Mouse (Mus musculus): Measurements from ENCODE around the gene Zp3. TPM values are rescaled to one million over a fixed set of nuclear protein-coding genes. Genes with fewer than 3 reads are reported as not detected.

Zp3 gene
- polyA plus RNA-seq, 1 experiment from 2014 or later, result not detected

- Histone ChIP-seq H3K4me1 (replicated peaks) (peaks cover 28% of the 10 kb centered on the region), H3K4me3 (replicated peaks) (no peak overlapping the region), H3K9ac (replicated peaks) (no peak overlapping the region), H3K4me2 (no peak overlapping the region), H3K9me3 (no peaks in the 10 kb centered on the region), H3K27me3 (no peaks in the 10 kb centered on the region), H3K27ac (no peak overlapping the region), H3K36me3 (peaks cover 47% of the 10 kb centered on the region)
- ATAC-seq (ENCODE audit: insufficient number of reproducible peaks, insufficient read depth, low FRiP score, low TSS enrichment, low read depth), result no peak
- WGBS, result 83% methylated on average over 7 of the region's 7 CpGs
Measured at GRCm38 (mm10) chr5:136007745-136008144, 27.8 kb downstream of the Zp3 start.

- H3K4me3 ChIP-seq (replicated peaks), result no peak overlapping the region
- no peak overlapping the region; the same call in 1 of the 2 replicates for H3K27ac ChIP-seq
- no peaks in the 10 kb centered on the region for H3K9me3 ChIP-seq
- no peak for ATAC-seq (ENCODE audit: insufficient number of reproducible peaks, insufficient read depth, low FRiP score, low TSS enrichment, low read depth)
- peaks cover 9% of the 10 kb centered on the region; the same call in 1 of the 2 replicates for H3K4me1 ChIP-seq (replicated peaks)
- no peak overlapping the region for H3K9ac ChIP-seq (replicated peaks)
- no peak overlapping the region for H3K4me2 ChIP-seq
- WGBS, result 90% methylated on average over 10 of the region's 10 CpGs
- peaks cover 66% of the 10 kb centered on the region for H3K36me3 ChIP-seq
- no peaks in the 10 kb centered on the region for H3K27me3 ChIP-seq
Measured at GRCm38 (mm10) chr5:136014877-136015276, 35.0 kb downstream of the Zp3 start.

GRCm38 (mm10) chr5:136015586-136015985 is 35.7 kb downstream of the Zp3 start:
- 81% methylated on average over 10 of the region's 10 CpGs for WGBS
- no peak overlapping the region for H3K27ac ChIP-seq
- H3K4me2 ChIP-seq, result no peak overlapping the region
- no peak for ATAC-seq (ENCODE audit: insufficient number of reproducible peaks, insufficient read depth, low FRiP score, low TSS enrichment, low read depth)
- H3K4me3 ChIP-seq (replicated peaks), result no peak overlapping the region
- H3K9me3 ChIP-seq, result no peaks in the 10 kb centered on the region
- H3K36me3 ChIP-seq, result peaks cover 66% of the 10 kb centered on the region
- H3K9ac ChIP-seq (replicated peaks), result 0 out of 2 replicates have a peak overlapping the region, but pooled peaks have one; percentile 12
- H3K4me1 ChIP-seq (replicated peaks), result peaks cover 9% of the 10 kb centered on the region; the same call in 1 of the 2 replicates
- H3K27me3 ChIP-seq, result no peaks in the 10 kb centered on the region

- WGBS, result 77% methylated on average over 10 of the region's 10 CpGs
- Histone ChIP-seq H3K4me3 (replicated peaks) (no peak overlapping the region), H3K4me1 (replicated peaks) (peaks cover 9% of the 10 kb centered on the region; the same call in 1 of the 2 replicates), H3K9ac (replicated peaks) (no peak overlapping the region), H3K27me3 (no peaks in the 10 kb centered on the region), H3K4me2 (no peak overlapping the region), H3K9me3 (no peaks in the 10 kb centered on the region), H3K27ac (0 out of 2 replicates have a peak overlapping the region, but pooled peaks have one; percentile 24), H3K36me3 (peaks cover 66% of the 10 kb centered on the region)
- no peak for ATAC-seq (ENCODE audit: insufficient number of reproducible peaks, insufficient read depth, low FRiP score, low TSS enrichment, low read depth)
Measured at GRCm38 (mm10) chr5:136016014-136016876, 36.3 kb downstream of the Zp3 start.

- Histone ChIP-seq H3K9me3 (no peaks in the 10 kb centered on the region), H3K27me3 (no peaks in the 10 kb centered on the region), H3K36me3 (peaks cover 66% of the 10 kb centered on the region), H3K27ac (no peak overlapping the region), H3K9ac (replicated peaks) (no peak overlapping the region), H3K4me3 (replicated peaks) (no peak overlapping the region), H3K4me2 (no peak overlapping the region), H3K4me1 (replicated peaks) (peaks cover 9% of the 10 kb centered on the region; the same call in 1 of the 2 replicates)
- no peak for ATAC-seq (ENCODE audit: insufficient number of reproducible peaks, insufficient read depth, low FRiP score, low TSS enrichment, low read depth)
- WGBS, result 93% methylated on average over 6 of the region's 6 CpGs
Measured at GRCm38 (mm10) chr5:136017262-136017661, 37.4 kb downstream of the Zp3 start.

GRCm38 (mm10) chr5:136018726-136019125 is 38.8 kb downstream of the Zp3 start:
- H3K9ac ChIP-seq (replicated peaks), result no peak overlapping the region
- H3K9me3 ChIP-seq, result no peaks in the 10 kb centered on the region
- no peak for ATAC-seq (ENCODE audit: insufficient number of reproducible peaks, insufficient read depth, low FRiP score, low TSS enrichment, low read depth)
- H3K27ac ChIP-seq, result no peak overlapping the region
- H3K4me1 ChIP-seq (replicated peaks), result peaks cover 9% of the 10 kb centered on the region; the same call in 1 of the 2 replicates
- WGBS, result 94% methylated on average over 2 of the region's 2 CpGs
- H3K36me3 ChIP-seq, result peaks cover 60% of the 10 kb centered on the region
- no peak overlapping the region for H3K4me3 ChIP-seq (replicated peaks)
- H3K27me3 ChIP-seq, result no peaks in the 10 kb centered on the region
- no peak overlapping the region for H3K4me2 ChIP-seq

- Histone ChIP-seq H3K4me1 (replicated peaks) (peaks cover 9% of the 10 kb centered on the region; the same call in 1 of the 2 replicates), H3K27me3 (no peaks in the 10 kb centered on the region), H3K27ac (no peak overlapping the region), H3K36me3 (peaks cover 59% of the 10 kb centered on the region), H3K4me3 (replicated peaks) (no peak overlapping the region), H3K4me2 (no peak overlapping the region), H3K9me3 (no peaks in the 10 kb centered on the region), H3K9ac (replicated peaks) (no peak overlapping the region)
- 32% methylated on average over 1 of the region's 1 CpGs for WGBS
- no peak for ATAC-seq (ENCODE audit: insufficient number of reproducible peaks, insufficient read depth, low FRiP score, low TSS enrichment, low read depth)
Measured at GRCm38 (mm10) chr5:136019907-136020306, 40.0 kb downstream of the Zp3 start.

GRCm38 (mm10) chr5:136025712-136026111 is 45.8 kb downstream of the Zp3 start:
- no peak overlapping the region for H3K4me2 ChIP-seq
- H3K36me3 ChIP-seq, result peaks cover 92% of the 10 kb centered on the region
- no peak overlapping the region for H3K4me3 ChIP-seq (replicated peaks)

GRCm38 (mm10) chr5:136026859-136027258 is 47.0 kb downstream of the Zp3 start:
- WGBS, result 92% methylated on average over 9 of the region's 9 CpGs
- no peak for ATAC-seq (ENCODE audit: insufficient number of reproducible peaks, insufficient read depth, low FRiP score, low TSS enrichment, low read depth)
- no peaks in the 10 kb centered on the region for H3K4me1 ChIP-seq (replicated peaks)
- H3K4me2 ChIP-seq, result no peak overlapping the region
- no peak overlapping the region for H3K9ac ChIP-seq (replicated peaks)
- H3K27me3 ChIP-seq, result no peaks in the 10 kb centered on the region
- H3K27ac ChIP-seq, result no peak overlapping the region
- peaks cover 92% of the 10 kb centered on the region for H3K36me3 ChIP-seq
- no peaks in the 10 kb centered on the region for H3K9me3 ChIP-seq
- H3K4me3 ChIP-seq (replicated peaks), result no peak overlapping the region

More at GRCm38 (mm10) chr5:136025712-136026111, 45.8 kb downstream of the Zp3 start:
- no peak overlapping the region for H3K27ac ChIP-seq
- WGBS, result 81% methylated on average over 3 of the region's 3 CpGs
- H3K27me3 ChIP-seq, result no peaks in the 10 kb centered on the region
- H3K4me1 ChIP-seq (replicated peaks), result no peaks in the 10 kb centered on the region
- no peaks in the 10 kb centered on the region for H3K9me3 ChIP-seq
- no peak overlapping the region for H3K9ac ChIP-seq (replicated peaks)
- no peak for ATAC-seq (ENCODE audit: insufficient number of reproducible peaks, insufficient read depth, low FRiP score, low TSS enrichment, low read depth)

- no peak overlapping the region for H3K9ac ChIP-seq (replicated peaks)
- no peak overlapping the region for H3K4me2 ChIP-seq
- peaks cover 93% of the 10 kb centered on the region for H3K36me3 ChIP-seq
- H3K27me3 ChIP-seq, result no peaks in the 10 kb centered on the region
- WGBS, result 81% methylated on average over 11 of the region's 11 CpGs
- no peak overlapping the region for H3K27ac ChIP-seq
- ATAC-seq (ENCODE audit: insufficient number of reproducible peaks, insufficient read depth, low FRiP score, low TSS enrichment, low read depth), result no peak
- H3K4me1 ChIP-seq (replicated peaks), result no peaks in the 10 kb centered on the region
- H3K9me3 ChIP-seq, result no peaks in the 10 kb centered on the region
- H3K4me3 ChIP-seq (replicated peaks), result no peak overlapping the region
Measured at GRCm38 (mm10) chr5:136027612-136028311, 47.9 kb downstream of the Zp3 start.

GRCm38 (mm10) chr5:136034868-136035267 is 55.0 kb downstream of the Zp3 start:
- Histone ChIP-seq H3K27me3 (no peaks in the 10 kb centered on the region), H3K36me3 (peaks cover 36% of the 10 kb centered on the region), H3K27ac (no peak overlapping the region), H3K4me1 (replicated peaks) (no peaks in the 10 kb centered on the region), H3K4me2 (no peak overlapping the region), H3K9ac (replicated peaks) (no peak overlapping the region), H3K9me3 (no peaks in the 10 kb centered on the region), H3K4me3 (replicated peaks) (no peak overlapping the region)
- 77% methylated on average over 4 of the region's 4 CpGs for WGBS
- no peak for ATAC-seq (ENCODE audit: insufficient number of reproducible peaks, insufficient read depth, low FRiP score, low TSS enrichment, low read depth)

All from limb, embryonic 12.5 days (tissue).